ENCODE assay signal across 8 mouse cellular contexts in the genomic region with DNA sequence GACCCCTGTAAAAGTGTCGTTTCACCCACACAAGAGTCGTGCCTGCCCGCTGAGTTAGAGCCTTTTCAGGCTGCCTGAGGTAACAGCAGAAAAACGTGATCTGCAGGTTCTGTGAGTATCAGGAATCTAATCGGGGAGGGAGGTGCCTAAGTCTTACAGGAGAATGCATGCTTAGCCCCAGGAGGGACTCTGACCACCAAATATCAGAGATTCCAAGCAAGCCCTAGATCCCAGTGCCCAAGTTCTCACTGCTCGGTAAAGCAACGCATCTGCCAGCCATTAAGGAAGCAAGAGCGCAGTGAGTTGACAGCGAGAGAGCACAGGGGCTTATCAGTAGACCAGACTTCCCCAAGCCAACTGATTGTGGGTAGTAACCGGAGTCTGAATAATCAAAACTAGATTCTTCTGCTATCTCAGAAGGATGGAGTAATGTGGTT. TPM values are rescaled to one million over a fixed set of nuclear protein-coding genes. Genes with fewer than 3 reads are reported as not detected.
A peak's percentile ranks its signal among the peaks of the same experiment; 100 is the strongest.
DNase-seq lines count a peak whose midpoint lies in the region; ATAC-seq and TF ChIP-seq lines count a peak whose summit lies in the region.

No protein-coding gene starts in this region.

- H3K4me1 ChIP-seq in forebrain, embryonic 13.5 days = peaks cover 19% of the 10 kb centered on the region
- peaks cover 7% of the 10 kb centered on the region for H3K4me1 ChIP-seq in intestine, embryonic 14.5 days (replicated peaks; ENCODE audit: control insufficient read depth, insufficient read depth, low read length)
- H3K4me1 ChIP-seq in liver, postnatal 0 days (ENCODE audit: insufficient read depth) = peaks cover 28% of the 10 kb centered on the region
- peaks cover 37% of the 10 kb centered on the region for H3K4me1 ChIP-seq in neural tube, embryonic 13.5 days (replicated peaks)

- 15% methylated on average over 10 of the region's 10 CpGs for WGBS in forebrain, embryonic 13.5 days
- WGBS in intestine, embryonic 14.5 days = 5% methylated on average over 10 of the region's 10 CpGs
- WGBS in liver, postnatal 0 days (ENCODE audit: insufficient replicate concordance) = under 1% methylated on average over 10 of the region's 10 CpGs
- 15% methylated on average over 10 of the region's 10 CpGs for WGBS in neural tube, embryonic 13.5 days

- TF ChIP-seq CTCF in liver, postnatal 0 days (IDR thresholded peaks at IDR 0.05; ENCODE audit: low read depth) = no peak

- DNase-seq in 3T3-L1 (ENCODE audit: low read depth, low spot score) (peak; percentile 19), MN1 (ENCODE audit: low spot score) (peak; percentile 53)
- peak; percentile 72 for DNase-seq in intestine, embryonic 14.5 days (ENCODE audit: low spot score)
- DNase-seq in liver, postnatal 0 days = peak; percentile 41
- no peak for DNase-seq in frontal cortex, postnatal 36 days (ENCODE audit: low spot score in 2 of 2)
- no peak for DNase-seq in gastrocnemius, adult 8-10 months (ENCODE audit: low spot score in 2 of 2)

- ATAC-seq in forebrain, embryonic 13.5 days = no peak
- peak; percentile 17; the same call in 1 of the 2 replicates for ATAC-seq in intestine, embryonic 14.5 days (replicated peaks; ENCODE audit: low FRiP score, low TSS enrichment, low read depth)
- no peak for ATAC-seq in liver, postnatal 0 days
- ATAC-seq in neural tube, embryonic 13.5 days (ENCODE audit: low read depth) = no peak

- no peak overlapping the region for H3K27ac ChIP-seq in forebrain, embryonic 13.5 days
- H3K27ac ChIP-seq in intestine, embryonic 14.5 days (ENCODE audit: low read depth) = no peak overlapping the region
- H3K27ac ChIP-seq in liver, postnatal 0 days (ENCODE audit: low read depth) = peak overlapping the region; percentile 74
- no peak overlapping the region for H3K27ac ChIP-seq in neural tube, embryonic 13.5 days (replicated peaks)

- H3K27me3 ChIP-seq in forebrain, embryonic 13.5 days = no peaks in the 10 kb centered on the region
- no peaks in the 10 kb centered on the region for H3K27me3 ChIP-seq in intestine, embryonic 14.5 days (replicated peaks; ENCODE audit: control insufficient read depth, insufficient read depth, low read length)
- no peaks in the 10 kb centered on the region for H3K27me3 ChIP-seq in liver, postnatal 0 days (ENCODE audit: insufficient read depth, low read length)
- H3K27me3 ChIP-seq in neural tube, embryonic 13.5 days = no peaks in the 10 kb centered on the region

- H3K36me3 ChIP-seq in forebrain, embryonic 13.5 days (ENCODE audit: poor library complexity, severe bottlenecking) = no peaks in the 10 kb centered on the region
- no peaks in the 10 kb centered on the region for H3K36me3 ChIP-seq in intestine, embryonic 14.5 days (ENCODE audit: control insufficient read depth, insufficient read depth, low read length)
- H3K36me3 ChIP-seq in liver, postnatal 0 days (replicated peaks; ENCODE audit: insufficient read depth, low read length) = no peaks in the 10 kb centered on the region
- H3K36me3 ChIP-seq in neural tube, embryonic 13.5 days = no peaks in the 10 kb centered on the region

- no peaks in the 10 kb centered on the region for H3K9me3 ChIP-seq in forebrain, embryonic 13.5 days (replicated peaks)
- H3K9me3 ChIP-seq in intestine, embryonic 14.5 days (ENCODE audit: control insufficient read depth, low read length) = no peaks in the 10 kb centered on the region
- H3K9me3 ChIP-seq in liver, postnatal 0 days (ENCODE audit: low read length) = no peaks in the 10 kb centered on the region
- H3K9me3 ChIP-seq in neural tube, embryonic 13.5 days = no peaks in the 10 kb centered on the region

- H3K9ac ChIP-seq in forebrain, embryonic 13.5 days = peak overlapping the region; percentile 31; the same call in 1 of the 2 replicates
- H3K9ac ChIP-seq in intestine, embryonic 14.5 days (ENCODE audit: low read length) = peak overlapping the region; percentile 35
- H3K9ac ChIP-seq in liver, postnatal 0 days (replicated peaks) = peak overlapping the region; percentile 46
- peak overlapping the region; percentile 64 for H3K9ac ChIP-seq in neural tube, embryonic 13.5 days

- H3K4me3 ChIP-seq in forebrain, embryonic 13.5 days = peak overlapping the region; percentile 97
- H3K4me3 ChIP-seq in intestine, embryonic 14.5 days (ENCODE audit: low read depth, low read length) = peak overlapping the region; percentile 73
- peak overlapping the region; percentile 92 for H3K4me3 ChIP-seq in liver, postnatal 0 days (ENCODE audit: low read depth, low read length)
- H3K4me3 ChIP-seq in neural tube, embryonic 13.5 days = peak overlapping the region; percentile 74

- TF ChIP-seq EP300 in liver, postnatal 0 days (IDR thresholded peaks at IDR 0.05; ENCODE audit: low read depth) = peak; percentile 53; the same call in 1 of the 2 replicates

- H3K4me2 ChIP-seq in forebrain, embryonic 13.5 days = peak overlapping the region; percentile 74
- H3K4me2 ChIP-seq in intestine, embryonic 14.5 days (ENCODE audit: low read length) = peak overlapping the region; percentile 89
- H3K4me2 ChIP-seq in liver, postnatal 0 days (ENCODE audit: low read depth, low read length) = peak overlapping the region; percentile 72
- peak overlapping the region; percentile 69 for H3K4me2 ChIP-seq in neural tube, embryonic 13.5 days

RNA-seq across cellular contexts. Expression of a gene that starts 1.1 kb away (rescaled TPM):
- polyA plus RNA-seq in forebrain, embryonic 13.5 days (2015; fragmentation: Nextera tagmentation; extraction: Ambion mirVana) = 39.6 and 41.5 TPM in 2 replicates
- polyA plus RNA-seq in intestine, embryonic 14.5 days (2014; fragmentation: Nextera tagmentation; extraction: Ambion mirVana) = 64.1 and 66.1 TPM in 2 replicates
- polyA plus RNA-seq in liver, postnatal 0 days (2015; fragmentation: Nextera tagmentation; extraction: Ambion mirVana) = 36.7 and 38.5 TPM in 2 replicates
- 27.3 and 30.2 TPM in 2 replicates for polyA plus RNA-seq in neural tube, embryonic 13.5 days (2015; fragmentation: Nextera tagmentation; extraction: Ambion mirVana)
- 10 to 100 TPM; 36.2 to 53.7 (median 42.1) TPM for total RNA-seq in gastrocnemius, adult 8-10 months (2022)

Comparison
In these comparisons a context has a peak if more than half of its experiments do, and no peak if none do; other contexts are left out.
1. DNase-seq: peak in 3T3-L1 (single experiment), MN1 (single experiment), intestine, embryonic 14.5 days (single experiment) and liver, postnatal 0 days (single experiment); none in frontal cortex, postnatal 36 days (0 of 2) and gastrocnemius, adult 8-10 months (0 of 2).
2. Peak in every context shown above with its lines, with median percentiles within 50 percentile points of each other: H3K4me2 ChIP-seq, H3K4me3 ChIP-seq and H3K9ac ChIP-seq.